In the genomic region with DNA sequence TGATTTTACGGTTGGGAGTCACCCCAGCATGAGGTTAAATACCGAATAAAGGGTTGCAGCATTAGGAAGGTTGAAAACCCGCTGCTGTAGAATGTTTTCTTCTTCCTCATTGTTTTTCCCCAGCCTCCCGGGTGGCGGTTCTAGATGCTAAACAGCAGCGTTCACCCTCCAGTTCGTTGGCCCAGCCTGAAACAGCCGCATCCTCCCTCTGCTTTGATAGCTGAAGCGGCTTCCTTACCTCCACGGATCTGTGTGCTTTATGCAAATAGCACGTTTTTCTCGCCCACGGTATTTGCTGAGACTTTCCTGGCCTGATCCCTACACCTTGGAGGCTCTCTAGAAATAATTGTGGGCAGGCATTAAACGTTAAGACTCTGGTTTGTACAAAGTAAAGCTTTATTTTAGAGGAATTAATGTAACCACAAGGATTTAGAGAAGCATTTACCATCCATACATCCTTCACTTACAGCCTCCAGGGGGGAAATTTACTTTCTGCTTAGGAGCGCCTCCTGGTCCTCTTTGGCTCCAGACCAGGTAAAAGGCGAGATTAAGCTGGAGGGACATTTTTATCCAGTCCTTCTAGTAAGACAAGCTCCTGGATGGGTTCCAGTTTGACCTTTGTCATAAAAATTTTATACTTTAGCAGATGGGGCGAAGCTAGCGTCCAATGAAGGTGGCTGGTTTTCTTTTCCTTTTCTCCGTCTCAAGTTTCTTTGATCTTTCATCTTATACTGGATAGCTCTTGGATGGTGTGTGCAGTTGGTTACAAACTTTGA, we compare ENCODE assay signal across 9 mouse cellular contexts. TPM values are rescaled to one million over a fixed set of nuclear protein-coding genes. Genes with fewer than 3 reads are reported as not detected.
A peak's percentile ranks its signal among the peaks of the same experiment; 100 is the strongest.
DNase-seq lines count a peak whose midpoint lies in the region; ATAC-seq and TF ChIP-seq lines count a peak whose summit lies in the region.
"Had no signal": no experiment of that assay in that cellular context is flagged by ENCODE, and none has a peak within 500 bp of the region (broad histone marks: within the 10 kb centered on the region; RNA-seq: fewer than 3 reads in every experiment).

No protein-coding gene starts in this region.

- intact Hi-C loops in gastrocnemius, adult 2 months (cut with DNase I): no loop called here
- intact Hi-C loops in gastrocnemius, postnatal 14 days (cut with DNase I; ENCODE audit: low total_unique reads): no loop called here

- peaks cover 86% of the 10 kb centered on the region for H3K4me1 ChIP-seq in hindbrain, embryonic 10.5 days (replicated peaks)
- H3K4me1 ChIP-seq in midbrain, embryonic 12.5 days: peaks cover 64% of the 10 kb centered on the region

- no peak overlapping the region for H3K9ac ChIP-seq in midbrain, embryonic 12.5 days (replicated peaks)

- 23% methylated on average over 19 of the region's 19 CpGs for WGBS in hindbrain, embryonic 10.5 days
- 22% methylated on average over 19 of the region's 19 CpGs for WGBS in midbrain, embryonic 12.5 days

- no peaks in the 10 kb centered on the region for H3K36me3 ChIP-seq in hindbrain, embryonic 10.5 days
- no peaks in the 10 kb centered on the region for H3K36me3 ChIP-seq in midbrain, embryonic 12.5 days

- H3K9me3 ChIP-seq in hindbrain, embryonic 10.5 days: no peaks in the 10 kb centered on the region
- no peaks in the 10 kb centered on the region for H3K9me3 ChIP-seq in midbrain, embryonic 12.5 days

- no peak for DNase-seq in gastrocnemius, adult 2 months
- no peak for DNase-seq in gastrocnemius, postnatal 14 days
- DNase-seq in adipocyte (ENCODE audit: low spot score): peak; percentile 10
- DNase-seq in hindbrain, embryonic 10.5 days (ENCODE audit: low spot score): peak; percentile 10
- no peak for DNase-seq in adrenal gland, postnatal 10 days
- no peak for DNase-seq in layer of hippocampus, adult 8-10 months (ENCODE audit: low spot score in 2 of 2)
- DNase-seq: cerebellum, postnatal 25 days had no signal

- TF ChIP-seq CTCF in gastrocnemius, adult 2 months (IDR thresholded peaks at IDR 0.05): no peak

- peak overlapping the region; percentile 99 for H3K4me2 ChIP-seq in midbrain, embryonic 12.5 days (replicated peaks)

- H3K27ac ChIP-seq in gastrocnemius, adult 2 months: peak overlapping the region; percentile 87; the same call in 1 of the 2 replicates
- peak overlapping the region; percentile 62; the same call in 1 of the 2 replicates for H3K27ac ChIP-seq in hindbrain, embryonic 10.5 days
- H3K27ac ChIP-seq in midbrain, embryonic 12.5 days (replicated peaks): no peak overlapping the region

- no peak for ATAC-seq in midbrain, embryonic 12.5 days (ENCODE audit: low FRiP score, low read depth)
- ATAC-seq in activated CD4-positive, CD25-positive, alpha-beta regulatory T cell, adult 4 months: no peak

- peaks cover 40% of the 10 kb centered on the region for H3K27me3 ChIP-seq in hindbrain, embryonic 10.5 days (ENCODE audit: insufficient read depth, poor library complexity, severe bottlenecking)
- H3K27me3 ChIP-seq in midbrain, embryonic 12.5 days: peaks cover 83% of the 10 kb centered on the region

- peak overlapping the region; percentile 87 for H3K4me3 ChIP-seq in gastrocnemius, adult 2 months
- peak overlapping the region; percentile 82 for H3K4me3 ChIP-seq in hindbrain, embryonic 10.5 days
- H3K4me3 ChIP-seq in midbrain, embryonic 12.5 days: peak overlapping the region; percentile 69

RNA-seq across cellular contexts. Expression of gene Plce1, which starts 1.7 kb away (rescaled TPM):
- 1 to 10 TPM; 5.1 to 8.5 TPM for total RNA-seq in gastrocnemius, adult 2 months (2021)
- total RNA-seq in gastrocnemius, postnatal 14 days (2021): 10 to 100 TPM in 1 of 2 experiments, 1 to 10 TPM in 1; 9.6 to 11.0 TPM
- polyA plus RNA-seq in hindbrain, embryonic 10.5 days (2016; fragmentation: Nextera tagmentation; extraction: Ambion mirVana): 4.5 and 5.0 TPM in 2 replicates
- 5.0 and 6.4 TPM in 2 replicates for polyA plus RNA-seq in midbrain, embryonic 12.5 days (2016; fragmentation: Nextera tagmentation; extraction: Ambion mirVana)
- 10 to 100 TPM in 1 of 2 experiments, 1 to 10 TPM in 1; 8.8 to 11.0 TPM for total RNA-seq in adrenal gland, postnatal 10 days (2021)
- under 1 TPM in 1 of 2 experiments, not detected in 1; 0.13 TPM for polyA plus RNA-seq in activated CD4-positive, CD25-positive, alpha-beta regulatory T cell, adult 4 months (2017; shearing (Covaris generic))
- 10 to 100 TPM; 10.8 to 20.5 (median 16.3) TPM for total RNA-seq in layer of hippocampus, adult 8-10 months (2022)

Comparison
In these comparisons a context has a peak if more than half of its experiments do, and no peak if none do; other contexts are left out.
1. DNase-seq: peak in adipocyte (single experiment) and hindbrain, embryonic 10.5 days (single experiment); none in gastrocnemius, adult 2 months (single experiment), gastrocnemius, postnatal 14 days (single experiment), adrenal gland, postnatal 10 days (single experiment) and layer of hippocampus, adult 8-10 months (0 of 2).
2. Peak in every context shown above with its lines, with median percentiles within 50 percentile points of each other: H3K4me3 ChIP-seq.